Mouse (Mus musculus) cerebellum, adult 2 months (tissue): ENCODE data around the gene Tsg101.

ENCODE experiments used
- CTCF ChIP-seq: fragments of 200-500 bp; IDR thresholded peaks from 2 replicates; pipeline ENCODE4 v1.5.1; 2011; ENCODE audit warnings: low read depth, mild to moderate bottlenecking, control low read depth, low read length, moderate library complexity, borderline replicate concordance; ENCODE audit not compliant: insufficient read depth
- POLR2A ChIP-seq: fragments of 200-500 bp; IDR thresholded peaks from 2 replicates; pipeline ENCODE4 v1.6.1; 2011; ENCODE audit warnings: low read length, control low read depth, borderline replicate concordance; ENCODE audit not compliant: insufficient read depth

DNA sequence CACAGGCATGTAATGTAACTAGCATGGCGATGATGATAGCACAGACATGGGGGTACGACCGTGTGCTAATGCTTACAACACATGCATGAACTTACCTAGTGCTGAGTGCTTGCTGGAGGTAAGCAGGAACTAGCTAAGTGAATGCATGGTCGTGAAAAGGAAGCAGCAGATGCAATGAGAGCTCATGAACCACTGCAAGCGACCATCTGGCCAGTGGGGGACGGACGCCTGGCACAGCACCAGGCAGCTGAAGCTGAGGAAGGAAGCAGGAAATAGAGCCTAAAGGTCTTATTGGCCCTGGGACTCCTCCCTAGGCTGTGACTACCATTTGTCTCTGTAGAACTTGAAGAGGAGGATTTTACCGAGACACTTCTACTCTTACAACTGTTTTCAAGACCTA is 15.0 kb upstream of the Tsg101 start:
- TF ChIP-seq CTCF (no peak), POLR2A (no peak)
